Mouse (Mus musculus) forebrain, embryonic 10.5 days (tissue): ENCODE measurements around the gene Vmn1r40. TPM values are rescaled to one million over a fixed set of nuclear protein-coding genes. Genes with fewer than 3 reads are reported as not detected.
A peak's percentile ranks its signal among the peaks of the same experiment; 100 is the strongest.

ENCODE experiments used
- DNase-seq: peaks from one replicate; pipeline ENCODE4 v3.0.0-alpha.2; 2017; ENCODE audit warnings: low spot score; ENCODE audit errors: extremely low spot score
- H3K27ac ChIP-seq: fragments of 300-500 bp; sonication (generic); 2 replicates; pipeline ENCODE4 v1.5.1; 2016; ENCODE audit warnings: mild to moderate bottlenecking
- H3K27me3 ChIP-seq: fragments of 300-500 bp; sonication (generic); 2 replicates; pipeline ENCODE4 v1.6.1; 2016; ENCODE audit warnings: mild to moderate bottlenecking; ENCODE audit not compliant: poor library complexity, severe bottlenecking
- H3K36me3 ChIP-seq: fragments of 300-500 bp; sonication (generic); replicated peaks from 2 replicates; pipeline ENCODE4 v1.6.1; 2016; ENCODE audit warnings: mild to moderate bottlenecking, moderate library complexity
- H3K4me1 ChIP-seq: fragments of 300-500 bp; sonication (generic); 2 replicates; pipeline ENCODE4 v1.6.1; 2016
- H3K4me3 ChIP-seq: fragments of 300-500 bp; sonication (generic); 2 replicates; pipeline ENCODE4 v1.5.1; 2016; ENCODE audit warnings: mild to moderate bottlenecking, moderate library complexity
- H3K9me3 ChIP-seq: fragments of 300-500 bp; sonication (generic); 2 replicates; pipeline ENCODE4 v1.6.1; 2016; ENCODE audit warnings: mild to moderate bottlenecking, moderate library complexity
- WGBS: fragments of 180-500 bp; shearing (Covaris S2); methylation state at CpG from one replicate; pipeline ENCODE4 v1.1.7; 2016; 5-methylcytosine and 5-hydroxymethylcytosine counted together
- polyA plus RNA-seq: library from polyadenylated mRNA; unstranded; fragments of >200 nt; fragmentation: Nextera tagmentation; extraction: Ambion mirVana; gene quantifications from 2 replicates; pipeline ENCODE4 v1.2.1, GENCODE M21; 2016

Vmn1r40 gene
- polyA plus RNA-seq, 1 experiment from 2014 or later: not detected

GRCm38 (mm10) chr6:89678522-89678921 is 28.8 kb upstream of the Vmn1r40 start:
- WGBS: 82% methylated on average over 4 of the region's 4 CpGs
- Histone ChIP-seq H3K4me1 (no peaks in the 10 kb centered on the region), H3K4me3 (no peak overlapping the region), H3K27ac (no peak overlapping the region), H3K27me3 (no peaks in the 10 kb centered on the region), H3K36me3 (no peaks in the 10 kb centered on the region; the same call in 1 of the 2 replicates), H3K9me3 (no peaks in the 10 kb centered on the region)
- DNase-seq: no peak

DNA sequence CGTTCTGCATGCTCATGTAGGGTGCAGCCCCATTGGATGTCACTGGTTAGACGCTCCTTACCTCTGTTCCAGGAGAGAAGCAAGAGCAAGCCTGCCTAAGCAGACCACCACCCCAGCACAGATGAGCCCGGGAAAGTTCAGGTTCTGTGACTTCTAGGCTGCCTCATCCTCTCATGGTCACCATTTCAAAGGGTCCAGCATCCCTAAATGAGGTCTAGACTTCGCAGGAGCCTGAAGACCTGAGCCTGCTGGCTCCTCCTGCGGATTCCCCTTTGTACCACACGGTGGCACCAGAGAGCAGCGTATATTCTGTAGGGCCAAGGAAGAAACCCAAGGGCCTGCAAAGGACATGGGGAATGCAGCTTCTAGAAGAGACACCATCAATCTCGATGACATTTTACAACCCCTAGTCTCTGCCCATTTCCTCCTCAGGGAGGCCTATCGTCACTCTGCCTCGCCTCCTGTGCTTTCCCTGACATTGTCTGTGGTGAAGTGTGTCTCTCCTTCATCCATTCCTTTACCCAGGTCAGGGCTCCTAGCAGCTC is 28.0 kb upstream of the Vmn1r40 start:
- Histone ChIP-seq H3K4me1 (no peaks in the 10 kb centered on the region), H3K9me3 (no peaks in the 10 kb centered on the region), H3K27ac (no peak overlapping the region), H3K36me3 (no peaks in the 10 kb centered on the region; the same call in 1 of the 2 replicates), H3K27me3 (no peaks in the 10 kb centered on the region), H3K4me3 (no peak overlapping the region)
- DNase-seq: peak; percentile 69
- 23% methylated on average over 10 of the region's 10 CpGs for WGBS

DNA sequence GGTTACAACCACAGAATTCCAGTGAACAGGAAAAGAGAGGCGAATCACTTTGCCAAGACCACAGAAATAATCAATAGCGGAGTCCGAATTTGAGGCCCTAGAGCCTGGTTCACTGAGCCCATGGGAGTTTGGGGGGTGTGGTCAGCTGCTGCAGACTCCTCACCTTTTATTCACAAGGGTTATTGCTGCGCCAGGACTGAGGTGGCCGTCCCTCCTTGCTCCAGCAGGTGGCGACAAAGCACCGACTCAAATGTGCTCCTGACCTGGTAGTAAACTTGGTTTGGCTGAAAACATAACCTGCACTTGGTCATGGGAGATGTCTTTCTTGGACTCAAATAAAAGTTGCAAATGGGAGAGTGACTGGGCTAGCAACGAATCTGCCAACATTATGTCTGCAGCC is 27.2 kb upstream of the Vmn1r40 start:
- DNase-seq: peak; percentile 81
- Histone ChIP-seq H3K9me3 (no peaks in the 10 kb centered on the region), H3K27me3 (no peaks in the 10 kb centered on the region), H3K4me1 (no peaks in the 10 kb centered on the region), H3K36me3 (no peaks in the 10 kb centered on the region; the same call in 1 of the 2 replicates), H3K4me3 (no peak overlapping the region), H3K27ac (no peak overlapping the region)
- WGBS: 8% methylated on average over 8 of the region's 8 CpGs

DNA sequence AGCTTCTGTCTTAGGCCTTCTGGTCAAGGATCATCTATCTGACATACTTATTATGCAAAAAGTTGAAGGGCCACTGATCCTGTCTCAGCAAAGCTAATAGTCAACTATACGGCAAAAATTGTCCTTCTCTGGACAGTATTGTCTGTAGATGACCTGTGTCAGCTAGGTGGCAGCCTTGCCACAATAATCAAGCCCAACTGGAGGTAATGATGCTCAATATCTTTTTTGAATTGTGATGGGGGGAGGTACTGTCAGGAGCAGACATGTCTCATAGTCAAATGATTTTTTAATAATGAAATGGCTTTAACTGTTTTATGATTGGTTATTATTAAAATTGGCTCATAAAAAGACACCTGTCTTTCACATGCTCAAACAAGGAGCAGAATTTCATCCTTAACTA is 23.1 kb upstream of the Vmn1r40 start:
- WGBS: 76% methylated on average over 1 of the region's 1 CpGs
- no peak overlapping the region for H3K4me3 ChIP-seq

GRCm38 (mm10) chr6:89687100-89687499 is 20.2 kb upstream of the Vmn1r40 start:
- Histone ChIP-seq H3K9me3 (no peaks in the 10 kb centered on the region), H3K4me1 (no peaks in the 10 kb centered on the region), H3K4me3 (no peak overlapping the region), H3K27me3 (no peaks in the 10 kb centered on the region), H3K27ac (no peak overlapping the region), H3K36me3 (no peaks in the 10 kb centered on the region)
- 74% methylated on average over 1 of the region's 1 CpGs for WGBS
- DNase-seq: no peak

More for the DNA sequence above, 23.1 kb upstream of the Vmn1r40 start:
- DNase-seq: no peak
- Histone ChIP-seq H3K27me3 (no peaks in the 10 kb centered on the region), H3K9me3 (no peaks in the 10 kb centered on the region), H3K4me1 (no peaks in the 10 kb centered on the region), H3K27ac (no peak overlapping the region), H3K36me3 (no peaks in the 10 kb centered on the region)

- Histone ChIP-seq H3K9me3 (no peaks in the 10 kb centered on the region; the same call in 1 of the 2 replicates), H3K4me1 (no peaks in the 10 kb centered on the region), H3K4me3 (no peak overlapping the region), H3K36me3 (no peaks in the 10 kb centered on the region), H3K27ac (no peak overlapping the region), H3K27me3 (no peaks in the 10 kb centered on the region)
- DNase-seq: no peak
- WGBS: 82% methylated on average over 2 of the region's 2 CpGs
Observed at GRCm38 (mm10) chr6:89706624-89707023, 716 bp upstream of the Vmn1r40 start.

DNA sequence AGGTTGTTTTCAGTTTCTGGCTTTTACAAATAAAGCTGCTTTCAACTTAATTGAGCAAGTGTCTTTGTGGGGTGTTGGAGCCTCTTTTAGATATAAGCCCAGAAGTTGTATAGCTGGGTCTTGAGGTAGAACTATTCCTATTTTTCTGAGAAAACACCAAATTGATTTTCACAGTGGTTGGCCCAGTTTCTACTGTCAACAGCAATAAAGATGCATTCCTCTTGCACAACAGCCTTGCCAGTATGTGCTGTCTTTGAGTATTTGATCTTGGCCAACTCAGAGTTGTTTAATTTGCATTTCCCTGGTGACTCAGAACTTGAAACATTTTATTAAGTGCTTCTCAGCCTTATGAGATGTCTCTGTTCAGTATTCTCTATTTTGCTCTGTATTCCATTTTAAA is 10.7 kb downstream of the Vmn1r40 start:
- H3K27ac ChIP-seq: no peak overlapping the region
- H3K4me1 ChIP-seq: no peaks in the 10 kb centered on the region
- peaks cover 6% of the 10 kb centered on the region; the same call in 1 of the 2 replicates for H3K9me3 ChIP-seq
- no peak overlapping the region for H3K4me3 ChIP-seq
- no peaks in the 10 kb centered on the region for H3K27me3 ChIP-seq
- no peaks in the 10 kb centered on the region for H3K36me3 ChIP-seq
- no peak for DNase-seq

GRCm38 (mm10) chr6:89740466-89740865 is 33.1 kb downstream of the Vmn1r40 start, which contains the start of gene Vmn1r41:
TSS of gene Vmn1r41 (plus strand) at chr6:89740766.
- no peak within 1 kb of the TSS for H3K4me3 ChIP-seq
- peaks cover 11% of the 10 kb centered on the region; the same call in 1 of the 2 replicates for H3K9me3 ChIP-seq
- no peak for DNase-seq
- H3K27ac ChIP-seq: no peak within 1 kb of the TSS
- H3K27me3 ChIP-seq: no peaks in the 10 kb centered on the region
- no peaks in the 10 kb centered on the region for H3K4me1 ChIP-seq
- no peaks in the 10 kb centered on the region for H3K36me3 ChIP-seq

- Histone ChIP-seq H3K36me3 (no peaks in the 10 kb centered on the region), H3K4me1 (no peaks in the 10 kb centered on the region), H3K27me3 (no peaks in the 10 kb centered on the region), H3K27ac (no peak overlapping the region), H3K4me3 (no peak overlapping the region), H3K9me3 (peaks cover 11% of the 10 kb centered on the region; the same call in 1 of the 2 replicates)
- DNase-seq: no peak
Observed at GRCm38 (mm10) chr6:89742811-89743210, 35.5 kb downstream of the Vmn1r40 start.

Other genes starting within 250 kb of the Vmn1r40 start
- 89.8 and 91.3 TPM in 2 replicates for gene Chchd6, start 111.9 kb upstream of the Vmn1r40 start, polyA plus RNA-seq
- gene Txnrd3, start 63.6 kb upstream of the Vmn1r40 start, polyA plus RNA-seq: 8.1 and 8.9 TPM in 2 replicates
- not detected in 2 replicates for gene Vmn1r41, start 33.2 kb downstream of the Vmn1r40 start, polyA plus RNA-seq
- not detected in 2 replicates for gene Vmn1r42, start 168.9 kb downstream of the Vmn1r40 start, polyA plus RNA-seq
- not detected in 2 replicates for gene Vmn1r43, start 168.9 kb downstream of the Vmn1r40 start, polyA plus RNA-seq
- not detected in 2 replicates for gene Vmn1r44, start 176.1 kb downstream of the Vmn1r40 start, polyA plus RNA-seq
- gene Vmn1r45, start 233.1 kb downstream of the Vmn1r40 start, polyA plus RNA-seq: not detected in 2 replicates